Mouse (Mus musculus) CH12.LX (cell line): ENCODE data around the gene Pde1a. TPM values are rescaled to one million over a fixed set of nuclear protein-coding genes. Genes with fewer than 3 reads are reported as not detected.
"Not testable (repeated sequence)": the region's sequence is repeated elsewhere in the genome, so short reads cannot be mapped to it uniquely, and the experiment has no call there.

Source experiments
- DNase-seq: peaks from one replicate; pipeline ENCODE4 v3.0.0-alpha.2; 2013; ENCODE audit errors: extremely low read depth
- H3K27ac ChIP-seq: 2 replicates; pipeline ENCODE4 v1.5.1; 2012; ENCODE audit warnings: low read depth, mild to moderate bottlenecking, control low read depth, moderate library complexity; ENCODE audit not compliant: insufficient read depth
- H3K27me3 ChIP-seq: replicated peaks from 2 replicates; pipeline ENCODE3; 2012; ENCODE audit warnings: inconsistent platforms
- H3K36me3 ChIP-seq, 2 experiments: replicated peaks in 1 of 2; 2 replicates each; pipeline versions ENCODE3 to v1.6.1; 2012; ENCODE audit warnings: inconsistent platforms in 1 of 2, low read length in 1 of 2, mild to moderate bottlenecking in 1 of 2, mixed read lengths in 1 of 2, moderate library complexity in 1 of 2; ENCODE audit not compliant: control insufficient read depth in 1 of 2, insufficient read depth in 1 of 2
- H3K4me1 ChIP-seq, 2 experiments: 2 replicates each; pipeline ENCODE4 v1.6.1; 2012; ENCODE audit warnings: inconsistent platforms in 1 of 2, moderate library complexity in 1 of 2; ENCODE audit not compliant: insufficient read depth in 2 of 2, control insufficient read depth in 1 of 2
- H3K4me2 ChIP-seq: 2 replicates; pipeline ENCODE4 v1.6.1; 2012; ENCODE audit warnings: low read depth, mild to moderate bottlenecking, control low read depth; ENCODE audit not compliant: poor library complexity, insufficient read depth, severe bottlenecking
- H3K4me3 ChIP-seq, 3 experiments: fragments of 150-350 bp in 1 of 3; sonication (generic) in 1 of 3; replicated peaks in 1 of 3; 2 replicates each; pipeline versions ENCODE3 to v1.5.1; 2011 to 2012; ENCODE audit warnings: low read depth in 2 of 3, low read length in 2 of 3, mild to moderate bottlenecking in 2 of 3, moderate library complexity in 2 of 3, control low read depth in 1 of 3, improper control_type of control experiment in 1 of 3, inconsistent platforms in 1 of 3, mixed read lengths in 1 of 3; ENCODE audit not compliant: poor library complexity in 1 of 3
- H3K79me2 ChIP-seq: replicated peaks from 2 replicates; pipeline ENCODE4 v1.6.1; 2012; ENCODE audit warnings: mild to moderate bottlenecking, moderate library complexity; ENCODE audit not compliant: control insufficient read depth, poor library complexity, insufficient read depth, severe bottlenecking; ENCODE audit errors: extremely low read depth
- H3K9ac ChIP-seq: 2 replicates; pipeline ENCODE4 v1.6.1; 2012; ENCODE audit warnings: low read depth, mild to moderate bottlenecking, control low read depth, moderate library complexity; ENCODE audit not compliant: insufficient read depth
- H3K9me3 ChIP-seq: replicated peaks from 2 replicates; pipeline ENCODE3; 2012; ENCODE audit warnings: low read length, inconsistent platforms, mixed read lengths
- BHLHE40 ChIP-seq: IDR thresholded peaks from 2 replicates; pipeline ENCODE4 v1.6.1; 2011; ENCODE audit warnings: mild to moderate bottlenecking, low read depth, low read length, improper control_type of control experiment
- CTCF ChIP-seq, 2 experiments: IDR thresholded peaks in 1 of 2; conservative IDR thresholded peaks in 1 of 2; 2 replicates each; pipeline ENCODE4 v1.5.1; 2011 to 2012; ENCODE audit warnings: low read depth in 2 of 2, low read length in 2 of 2, improper control_type of control experiment in 1 of 2, inconsistent platforms in 1 of 2, mild to moderate bottlenecking in 1 of 2, moderate library complexity in 1 of 2
- EP300 ChIP-seq: IDR thresholded peaks from 2 replicates; pipeline ENCODE4 v1.6.1; 2011; ENCODE audit warnings: low read length, improper control_type of control experiment
- ETS1 ChIP-seq: conservative IDR thresholded peaks from 2 replicates; pipeline ENCODE4 v1.6.1; 2012; ENCODE audit warnings: low read depth, mild to moderate bottlenecking, inconsistent platforms, low read length, improper control_type of control experiment, moderate library complexity
- GABPA ChIP-seq: IDR thresholded peaks from 2 replicates; pipeline ENCODE4 v1.6.1; 2012; ENCODE audit warnings: low read depth, low read length, improper control_type of control experiment, inconsistent platforms; ENCODE audit not compliant: insufficient replicate concordance
- HCFC1 ChIP-seq: IDR thresholded peaks from 2 replicates; pipeline ENCODE4 v1.6.1; 2012; ENCODE audit warnings: low read depth, mild to moderate bottlenecking, inconsistent platforms, low read length, improper control_type of control experiment
- KAT2A ChIP-seq: IDR thresholded peaks from 2 replicates; pipeline ENCODE4 v1.6.1; 2012; ENCODE audit warnings: low read length, improper control_type of control experiment, inconsistent platforms; ENCODE audit not compliant: insufficient replicate concordance
- MEF2A ChIP-seq: IDR thresholded peaks from 2 replicates; pipeline ENCODE4 v1.6.1; 2014; ENCODE audit warnings: low read depth, mild to moderate bottlenecking, inconsistent platforms, low read length, improper control_type of control experiment, borderline replicate concordance
- NRF1 ChIP-seq: IDR thresholded peaks from 2 replicates; pipeline ENCODE4 v1.6.1; 2014; ENCODE audit warnings: low read depth, mild to moderate bottlenecking, inconsistent platforms, low read length, improper control_type of control experiment, moderate library complexity
- PAX5 ChIP-seq: IDR thresholded peaks from 2 replicates; pipeline ENCODE4 v1.6.1; 2012; ENCODE audit warnings: low read length, inconsistent platforms, mixed read lengths
- POLR2A ChIP-seq: IDR thresholded peaks from 2 replicates; pipeline ENCODE4 v1.6.1; 2011; ENCODE audit warnings: low read depth, mild to moderate bottlenecking, improper control_type of control experiment, low read length
- RAD21 ChIP-seq: IDR thresholded peaks from 2 replicates; pipeline ENCODE4 v1.6.1; 2011; ENCODE audit warnings: low read depth, mild to moderate bottlenecking, low read length, improper control_type of control experiment, moderate library complexity
- SIN3A ChIP-seq: IDR thresholded peaks from 2 replicates; pipeline ENCODE4 v1.6.1; 2012; ENCODE audit warnings: low read length, improper control_type of control experiment, inconsistent platforms
- SMC3 ChIP-seq: IDR thresholded peaks from 2 replicates; pipeline ENCODE4 v1.6.1; 2011; ENCODE audit warnings: low read depth, low read length, improper control_type of control experiment
- TCF12 ChIP-seq: IDR thresholded peaks from 2 replicates; pipeline ENCODE4 v1.6.1; 2014; ENCODE audit warnings: low read depth, mild to moderate bottlenecking, inconsistent platforms, low read length, improper control_type of control experiment
- ZC3H11A ChIP-seq: IDR thresholded peaks from 2 replicates; pipeline ENCODE4 v1.6.1; 2012; ENCODE audit warnings: low read depth, mild to moderate bottlenecking, inconsistent platforms, low read length, improper control_type of control experiment
- ZKSCAN1 ChIP-seq: IDR thresholded peaks from 2 replicates; pipeline ENCODE4 v1.6.1; 2012; ENCODE audit warnings: low read depth, inconsistent platforms, low read length, improper control_type of control experiment, borderline replicate concordance
- dilution Hi-C: fragments of 300-500 bp; cut with MboI; formaldehyde crosslinking; loops from 2 replicates; pipeline ENCODE4 v1.14.3; 2020; ENCODE audit warnings: low sequenced_read_pairs; ENCODE audit not compliant: extremely low pct_unique_long_range_greater_than_20kb, extremely low pct_ligation_motif_present
- in situ Hi-C: fragments of 300-500 bp; cut with MboI; formaldehyde crosslinking; loops from 3 replicates; pipeline ENCODE4 v1.14.3; 2019; ENCODE audit warnings: low sequenced_read_pairs, low pct_ligation_motif_present, low pct_unique_long_range_greater_than_20kb, mixed read lengths
- polyA plus RNA-seq: library from polyadenylated mRNA; unstranded; fragments of >175 nt; gene quantifications from 2 replicates; pipeline ENCODE4 v1.2.1, GENCODE M21; 2012; ENCODE audit warnings: low read depth; ENCODE audit not compliant: insufficient read length
- total RNA-seq, 2 experiments: library from RNA; depleted of rRNA; stranded (reverse); fragments of 300-350 nt in 1 of 2; fragments of >200 nt in 1 of 2; gene quantifications; 2 replicates each; pipeline ENCODE4 v1.2.3; 2012 to 2014

Pde1a gene
- total and polyA plus RNA-seq, 3 experiments, result 0.05 to 0.08 TPM; not detected in 1

DNA sequence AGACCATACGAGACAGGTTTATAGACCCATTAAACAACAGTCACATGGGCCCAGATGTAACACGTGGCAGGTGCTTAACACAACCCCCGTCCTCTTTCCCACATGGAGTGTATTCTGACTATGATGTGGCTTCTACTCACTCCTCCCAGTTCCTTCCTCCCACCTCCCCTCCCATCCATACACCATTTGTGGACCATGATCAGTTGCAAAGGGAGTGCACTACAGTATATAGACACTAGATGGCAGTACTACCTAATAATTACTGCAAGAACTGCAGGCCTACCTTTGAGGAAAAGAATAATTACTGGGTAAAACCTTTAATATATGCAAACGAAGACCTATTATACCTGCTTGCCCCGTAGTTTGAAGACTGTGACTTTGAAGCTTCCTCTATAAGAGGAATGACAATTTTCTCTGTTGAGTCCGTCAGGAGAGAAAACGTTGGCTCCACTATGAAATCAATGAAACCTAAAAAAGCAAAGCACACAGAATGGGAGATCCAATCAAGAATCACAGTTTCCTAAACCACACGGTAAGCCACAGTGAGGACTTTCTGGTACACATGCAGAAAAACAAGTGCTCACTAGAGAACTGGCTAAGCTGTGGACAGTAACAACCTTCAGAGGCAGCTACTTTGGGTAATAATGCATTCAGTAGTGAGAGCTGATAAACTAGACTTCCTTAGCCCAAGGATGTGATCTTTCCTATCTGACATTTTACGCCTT is 263.8 kb downstream of the Pde1a start:
- Histone ChIP-seq H3K9me3 (no peaks in the 10 kb centered on the region), H3K4me1 (no peaks in the 10 kb centered on the region), H3K27ac (no peak overlapping the region)
- in situ Hi-C loops (loop anchor here (10.0 kb wide), 1 partner anchor 399 kb away; no protein-coding TSS in a partner anchor), dilution Hi-C loops (no loop called here)
- TF ChIP-seq NRF1 (no peak), RAD21 (peak; percentile 95), POLR2A (no peak), ZC3H11A (peak; percentile 39), HCFC1 (no peak), GABPA (no peak), PAX5 (no peak), SMC3 (peak; percentile 81), EP300 (no peak), ZKSCAN1 (no peak), TCF12 (no peak), CTCF (conservative IDR thresholded peaks at IDR 0.05 in 1 of 2, IDR thresholded peaks at IDR 0.05 in 1 of 2; ENCODE audit: low read depth in 2 of 2, low read length in 2 of 2) (peak; percentile 84 to 87)
- TF ChIP-seq, all 38 proteins: peak for 4
- no peak overlapping the region for H3K9ac ChIP-seq
- no peak overlapping the region for H3K4me2 ChIP-seq
- no peaks in the 10 kb centered on the region for H3K79me2 ChIP-seq
- peak; percentile 72 for DNase-seq
- H3K36me3 ChIP-seq, result no peaks in the 10 kb centered on the region
- H3K4me3 ChIP-seq, result no peak overlapping the region
- no peaks in the 10 kb centered on the region for H3K27me3 ChIP-seq

DNA sequence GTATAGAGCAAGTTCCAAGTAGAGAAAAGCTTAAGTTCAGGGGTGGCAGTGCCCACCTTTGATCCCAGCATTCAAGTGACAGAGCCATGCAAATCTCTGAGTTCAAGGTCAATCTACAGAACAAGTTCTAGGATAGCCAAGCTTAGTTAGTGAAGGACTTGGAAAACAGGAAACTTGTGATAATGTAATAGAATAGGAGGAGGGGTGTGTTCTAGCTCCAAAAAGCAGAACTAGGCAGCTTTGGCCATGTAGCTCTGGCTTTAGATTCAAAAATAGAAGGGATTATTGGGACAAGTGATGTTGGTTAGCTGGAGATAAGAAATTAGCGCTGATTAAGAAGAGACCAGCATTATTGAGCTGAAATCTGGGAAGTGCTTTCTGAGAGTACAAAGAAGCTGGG is 272.4 kb downstream of the Pde1a start:
- no peak overlapping the region for H3K4me2 ChIP-seq
- no peaks in the 10 kb centered on the region for H3K27me3 ChIP-seq
- no peaks in the 10 kb centered on the region for H3K4me1 ChIP-seq
- H3K79me2 ChIP-seq, result no peaks in the 10 kb centered on the region
- H3K27ac ChIP-seq, result no peak overlapping the region
- TF ChIP-seq BHLHE40 (no peak), MEF2A (no peak), KAT2A (no peak), SIN3A (no peak), ETS1 (no peak)
- TF ChIP-seq, all 38 proteins: peak for 0
- Histone ChIP-seq H3K4me3 (no peak overlapping the region), H3K9me3 (no peaks in the 10 kb centered on the region), H3K36me3 (no peaks in the 10 kb centered on the region), H3K9ac (no peak overlapping the region)
- DNase-seq, result no peak
- in situ Hi-C loops, result no loop called here
- dilution Hi-C loops, result no loop called here

DNA sequence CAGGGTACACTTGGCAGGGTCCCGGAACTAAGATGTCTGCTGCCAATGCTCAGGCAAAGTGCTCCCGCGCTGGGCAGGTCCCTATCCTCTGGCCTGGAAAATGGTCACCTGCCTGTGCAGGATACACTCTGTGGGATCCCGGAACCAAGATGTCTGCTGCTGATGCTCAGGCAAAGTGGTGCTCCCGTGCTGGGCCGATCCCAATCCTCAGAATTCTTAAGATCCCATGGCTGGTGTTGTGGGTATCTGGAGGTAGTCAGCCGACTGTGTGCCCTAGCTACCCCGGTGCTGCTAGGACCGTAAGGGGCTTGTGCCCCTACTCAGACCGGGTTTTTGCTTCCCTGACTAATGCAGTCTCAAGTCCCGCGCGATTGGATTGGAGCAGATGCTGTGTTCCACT is 281.9 kb downstream of the Pde1a start:
- H3K9me3 ChIP-seq, dilution Hi-C loops, H3K27me3 ChIP-seq, in situ Hi-C loops, H3K36me3 ChIP-seq, H3K4me1 ChIP-seq, H3K79me2 ChIP-seq, H3K27ac ChIP-seq, DNase-seq, H3K9ac ChIP-seq, H3K4me3 ChIP-seq, H3K4me2 ChIP-seq: not testable (repeated sequence)
